Mouse (Mus musculus) ES-E14 (cell line): ENCODE data around the gene Hoxb5. TPM values are rescaled to one million over a fixed set of nuclear protein-coding genes. Genes with fewer than 3 reads are reported as not detected.

Experiments used
- DNase-seq: peaks from one replicate; pipeline ENCODE4 v3.0.0-alpha.2; 2013; ENCODE audit warnings: low read depth, low spot score
- H3K27ac ChIP-seq: 2 replicates; pipeline ENCODE4 v1.5.1; 2012; ENCODE audit warnings: low read depth, mild to moderate bottlenecking, low read length, moderate library complexity, mixed read lengths; ENCODE audit not compliant: poor library complexity, insufficient read depth, severe bottlenecking
- H3K36me3 ChIP-seq: 2 replicates; pipeline ENCODE4 v1.6.1; 2012; ENCODE audit warnings: mild to moderate bottlenecking, low read length, moderate library complexity, mixed read lengths; ENCODE audit not compliant: control insufficient read depth, poor library complexity, insufficient read depth, severe bottlenecking
- H3K4me1 ChIP-seq, 2 experiments: fragments of 150-350 bp in 1 of 2; sonication (generic) in 1 of 2; 2 replicates each; pipeline ENCODE4 v1.6.1; 2012; ENCODE audit warnings: low read length in 2 of 2, mild to moderate bottlenecking in 1 of 2, mixed read lengths in 1 of 2; ENCODE audit not compliant: control insufficient read depth in 2 of 2, insufficient read depth in 2 of 2, poor library complexity in 1 of 2
- H3K4me3 ChIP-seq, 2 experiments: fragments of 150-350 bp in 1 of 2; sonication (generic) in 1 of 2; 2 replicates each; pipeline ENCODE4 v1.5.1; 2012; ENCODE audit warnings: low read length in 2 of 2, low read depth in 1 of 2, mild to moderate bottlenecking in 1 of 2, mixed read lengths in 1 of 2; ENCODE audit not compliant: insufficient read depth in 1 of 2, poor library complexity in 1 of 2, severe bottlenecking in 1 of 2
- H3K9ac ChIP-seq: 2 replicates; pipeline ENCODE4 v1.6.1; 2012; ENCODE audit warnings: low read depth, mild to moderate bottlenecking, low read length, mixed read lengths; ENCODE audit not compliant: poor library complexity, insufficient read depth, severe bottlenecking
- H3K9me3 ChIP-seq: fragments of 150-350 bp; sonication (generic); 2 replicates; pipeline ENCODE4 v1.6.1; 2012; ENCODE audit warnings: low read depth, mild to moderate bottlenecking, low read length; ENCODE audit not compliant: control insufficient read depth, insufficient read depth
- CHD2 ChIP-seq: IDR thresholded peaks from 2 replicates; pipeline ENCODE4 v1.6.1; 2014; ENCODE audit warnings: mild to moderate bottlenecking, low read depth, low read length, inconsistent platforms
- HCFC1 ChIP-seq: IDR thresholded peaks from 2 replicates; pipeline ENCODE4 v1.6.1; 2012; ENCODE audit warnings: low read length, inconsistent platforms, borderline replicate concordance; ENCODE audit not compliant: insufficient read depth
- MAFK ChIP-seq: IDR thresholded peaks from 2 replicates; pipeline ENCODE4 v1.6.1; 2014; ENCODE audit warnings: mild to moderate bottlenecking, low read depth, low read length, inconsistent platforms; ENCODE audit not compliant: insufficient read depth
- ZC3H11A ChIP-seq: IDR thresholded peaks from 2 replicates; pipeline ENCODE4 v1.6.1; 2012; ENCODE audit warnings: low read depth, mild to moderate bottlenecking, inconsistent platforms, low read length, borderline replicate concordance
- ZNF384 ChIP-seq: IDR thresholded peaks from 2 replicates; pipeline ENCODE4 v1.6.1; 2012; ENCODE audit warnings: low read depth, low read length, inconsistent platforms
- in situ Hi-C, 2 experiments: fragments of 600-800 bp; cut with MboI; formaldehyde crosslinking; loops; one replicate each; pipeline ENCODE4 v1.15.1; 2025; ENCODE audit warnings: low sequenced_read_pairs in 2 of 2, inconsistent platforms in 1 of 2; ENCODE audit not compliant: unreplicated experiment in 2 of 2
- total RNA-seq: library from RNA; depleted of rRNA; stranded (reverse); fragments of 300-350 nt; gene quantifications from 2 replicates; pipeline ENCODE4 v1.2.3, GENCODE M21; 2012

The Hoxb5 gene
- total RNA-seq, 1 experiment, result 0.09 TPM

GRCm38 (mm10) chr11:96279421-96280233 lies 23.5 kb upstream of the Hoxb5 start:
- Histone ChIP-seq H3K9me3 (no peaks in the 10 kb centered on the region), H3K4me1 (peaks cover 0 to 4% of the 10 kb centered on the region in 2 experiments; a peak in 1 of 4 replicates), H3K4me3 (no peak overlapping the region), H3K9ac (no peak overlapping the region), H3K27ac (no peak overlapping the region), H3K36me3 (no peaks in the 10 kb centered on the region)
- no peak for DNase-seq
- in situ Hi-C loops, result loop anchor here (5.0 to 25.0 kb wide), 3 partner anchors 48 to 583 kb away; no protein-coding TSS in a partner anchor
- TF ChIP-seq ZNF384 (no peak), MAFK (no peak), HCFC1 (no peak), CHD2 (no peak), ZC3H11A (no peak)

- TF ChIP-seq ZNF384, result peak; percentile 75
- TF ChIP-seq ZC3H11A, result no peak
- Histone ChIP-seq H3K9me3 (no peaks in the 10 kb centered on the region), H3K4me3 (no peak overlapping the region), H3K36me3 (no peaks in the 10 kb centered on the region), H3K4me1 (peaks cover 0 to 4% of the 10 kb centered on the region in 2 experiments; a peak in 1 of 4 replicates), H3K9ac (no peak overlapping the region), H3K27ac (no peak overlapping the region)
- no peak for DNase-seq
- in situ Hi-C loops, result loop anchor here (5.0 to 25.0 kb wide), 3 partner anchors 47 to 582 kb away; no protein-coding TSS in a partner anchor
These were observed 22.4 kb upstream of the Hoxb5 start for GRCm38 (mm10) chr11:96280399-96281378.

GRCm38 (mm10) chr11:96281396-96281795 lies 21.7 kb upstream of the Hoxb5 start:
- Histone ChIP-seq H3K36me3 (no peaks in the 10 kb centered on the region), H3K9ac (no peak overlapping the region), H3K4me3 (no peak overlapping the region), H3K27ac (no peak overlapping the region), H3K9me3 (no peaks in the 10 kb centered on the region), H3K4me1 (peaks cover 0 to 9% of the 10 kb centered on the region in 2 experiments; a peak in 1 of 4 replicates)
- in situ Hi-C loops, result loop anchor here (5.0 to 25.0 kb wide), 3 partner anchors 46 to 581 kb away; no protein-coding TSS in a partner anchor
- TF ChIP-seq ZC3H11A, result no peak
- no peak for TF ChIP-seq MAFK
- no peak for TF ChIP-seq CHD2
- no peak for TF ChIP-seq HCFC1
- no peak for TF ChIP-seq ZNF384
- no peak for DNase-seq

DNA sequence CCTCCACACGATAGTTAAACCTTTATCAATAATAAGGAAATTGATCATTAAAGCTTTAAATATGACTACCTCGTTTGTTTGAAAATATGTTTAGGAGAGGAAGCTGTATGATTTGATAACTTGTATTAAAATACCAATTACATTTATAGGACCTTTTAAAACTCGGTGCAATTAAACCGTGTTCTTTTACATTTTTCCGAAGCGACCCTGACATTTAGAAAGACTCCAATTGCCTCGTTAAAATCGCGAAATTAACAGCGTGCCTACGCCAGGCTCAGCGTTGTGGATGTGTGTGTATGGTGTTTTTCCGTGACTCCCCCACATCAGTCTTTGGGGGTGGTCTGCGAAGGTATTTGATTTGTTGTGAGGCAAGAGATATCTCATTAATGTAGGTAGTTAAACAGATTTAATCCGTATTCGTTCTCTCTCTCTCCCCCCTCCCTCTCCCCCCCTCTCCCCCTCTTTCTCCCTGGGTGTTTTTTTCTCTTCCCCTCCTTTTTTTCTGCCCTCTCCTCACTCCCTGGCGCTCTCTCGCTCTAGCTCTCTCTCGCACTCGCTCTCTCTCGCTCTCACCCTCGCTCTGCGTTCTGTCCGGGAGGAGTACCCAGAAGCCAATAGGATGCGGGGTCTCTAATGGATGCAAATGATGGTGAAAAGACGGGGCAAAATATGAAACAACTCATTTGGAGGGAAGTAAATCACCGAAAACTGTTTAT lies 21.1 kb upstream of the Hoxb5 start, which contains the start of gene Hoxb8:
TSS of gene Hoxb8 (plus strand) at position 51 of the 716 bp plus-strand sequence.
- no peak within 1 kb of the TSS for H3K4me3 ChIP-seq
- no peak within 1 kb of the TSS for H3K9ac ChIP-seq
- H3K36me3 ChIP-seq, result no peaks in the 10 kb centered on the region
- in situ Hi-C loops, result loop anchor here (5.0 to 25.0 kb wide), 3 partner anchors 45 to 580 kb away; no protein-coding TSS in a partner anchor
- TF ChIP-seq MAFK (no peak), ZC3H11A (no peak), ZNF384 (no peak), CHD2 (no peak)
- no peaks in the 10 kb centered on the region for H3K9me3 ChIP-seq
- DNase-seq, result peak; percentile 26
- peaks cover 0 to 9% of the 10 kb centered on the region in 2 experiments; a peak in 1 of 4 replicates for H3K4me1 ChIP-seq
- no peak within 1 kb of the TSS for H3K27ac ChIP-seq
